Mouse (Mus musculus) heart, adult 8-10 months (tissue): Measurements from ENCODE around the gene Kdm5a. TPM values are rescaled to one million over a fixed set of nuclear protein-coding genes. Genes with fewer than 3 reads are reported as not detected.

Experiments used
- total RNA-seq, 4 experiments: library from RNA; stranded (reverse); gene quantifications; 2 replicates each; pipeline ENCODE4 v1.2.4; 2022

The Kdm5a gene
- total RNA-seq, 4 experiments from 2014 or later, result 24.9 to 31.2 (median 30.9) TPM

Other genes starting within 250 kb of the Kdm5a start
- gene D330020A13Rik, start 69.8 kb upstream of the Kdm5a start, total RNA-seq, result not detected
- gene B4galnt3, start 69.6 kb upstream of the Kdm5a start, total RNA-seq, result under 1 TPM; 0.09 to 0.47 (median 0.18) TPM
- gene Ccdc77, start 250 bp downstream of the Kdm5a start, total RNA-seq, result 1 to 10 TPM; 2.9 to 4.7 (median 4.0) TPM
- 1 to 10 TPM; 2.4 to 5.1 (median 3.0) TPM for gene Il17ra, start 99.1 kb downstream of the Kdm5a start, total RNA-seq
- gene Tmem121b, start 129.7 kb downstream of the Kdm5a start, total RNA-seq, result not detected
- 10 to 100 TPM; 20.1 to 25.0 (median 22.9) TPM for gene Hdhd5, start 167.2 kb downstream of the Kdm5a start, total RNA-seq